Mouse (Mus musculus): Measurements from ENCODE around the gene Zfp652. TPM values are rescaled to one million over a fixed set of nuclear protein-coding genes. Genes with fewer than 3 reads are reported as not detected.

Gene Zfp652
- total and polyA plus RNA-seq, 3 experiments = 3.0 to 9.8 (median 6.2) TPM

- no peaks in the 10 kb centered on the region for H3K9me3 ChIP-seq (replicated peaks; ENCODE audit: low read length)
- H3K4me2 ChIP-seq (ENCODE audit: insufficient read depth, low read depth, poor library complexity, severe bottlenecking) = no peak overlapping the region
- TF ChIP-seq ZNF384 (IDR thresholded peaks at IDR 0.05; ENCODE audit: low read depth, low read length) (no peak), MXI1 (IDR thresholded peaks at IDR 0.05; ENCODE audit: low read depth, low read length) (no peak), PAX5 (IDR thresholded peaks at IDR 0.05; ENCODE audit: low read length) (no peak), CTCF (conservative IDR thresholded peaks at IDR 0.05 in 1 of 2, IDR thresholded peaks at IDR 0.05 in 1 of 2; ENCODE audit: low read depth in 2 of 2, low read length in 2 of 2) (no peak), MAX (IDR thresholded peaks at IDR 0.05; ENCODE audit: low read length) (no peak), MAFK (IDR thresholded peaks at IDR 0.05; ENCODE audit: insufficient replicate concordance, low read length) (no peak), JUND (conservative IDR thresholded peaks at IDR 0.05; ENCODE audit: low read depth, low read length) (no peak), MAZ (IDR thresholded peaks at IDR 0.05; ENCODE audit: low read depth, low read length) (no peak), HCFC1 (IDR thresholded peaks at IDR 0.05; ENCODE audit: low read depth, low read length) (no peak), BHLHE40 (IDR thresholded peaks at IDR 0.05; ENCODE audit: low read depth, low read length) (no peak), RAD21 (IDR thresholded peaks at IDR 0.05; ENCODE audit: low read depth, low read length) (no peak), CHD1 (IDR thresholded peaks at IDR 0.05; ENCODE audit: low read depth, low read length) (no peak), CHD2 (IDR thresholded peaks at IDR 0.05; ENCODE audit: low read length) (no peak)
- H3K36me3 ChIP-seq (replicated peaks in 1 of 2; ENCODE audit: control insufficient read depth in 1 of 2, insufficient read depth in 1 of 2, low read length in 1 of 2) = peaks cover 13 to 61% of the 10 kb centered on the region in 2 experiments
- no peaks in the 10 kb centered on the region for H3K27me3 ChIP-seq (replicated peaks)
- dilution Hi-C loops (cut with MboI; ENCODE audit: extremely low pct_ligation_motif_present, extremely low pct_unique_long_range_greater_than_20kb, low sequenced_read_pairs) (no loop called here), in situ Hi-C loops (cut with MboI; ENCODE audit: low pct_ligation_motif_present, low pct_unique_long_range_greater_than_20kb, low sequenced_read_pairs) (no loop called here)
- DNase-seq (ENCODE audit: extremely low read depth) = no peak
- H3K4me1 ChIP-seq (ENCODE audit: control insufficient read depth in 1 of 2, insufficient read depth in 2 of 2) = peaks cover 4 to 28% of the 10 kb centered on the region in 2 experiments
- H3K9ac ChIP-seq (ENCODE audit: insufficient read depth, low read depth) = no peak overlapping the region
- H3K4me3 ChIP-seq (replicated peaks in 1 of 3; ENCODE audit: low read depth in 2 of 3, low read length in 2 of 3, poor library complexity in 1 of 3) = no peak overlapping the region
- H3K27ac ChIP-seq (ENCODE audit: insufficient read depth, low read depth) = no peak overlapping the region
- no peaks in the 10 kb centered on the region for H3K79me2 ChIP-seq (replicated peaks; ENCODE audit: control insufficient read depth, extremely low read depth, insufficient read depth, poor library complexity, severe bottlenecking)
These were observed 52.3 kb downstream of the Zfp652 start for GRCm38 (mm10) chr11:95764806-95765205.

- H3K4me2 ChIP-seq (ENCODE audit: insufficient read depth, low read depth, poor library complexity, severe bottlenecking) = no peak overlapping the region
- H3K9ac ChIP-seq (ENCODE audit: insufficient read depth, low read depth) = no peak overlapping the region
- TF ChIP-seq BHLHE40 (IDR thresholded peaks at IDR 0.05; ENCODE audit: low read depth, low read length) = peak; percentile 71
- no peak for TF ChIP-seq USF1 (IDR thresholded peaks at IDR 0.05; ENCODE audit: low read depth, low read length)
- TF ChIP-seq ZKSCAN1 (IDR thresholded peaks at IDR 0.05; ENCODE audit: borderline replicate concordance, low read depth, low read length) = no peak
- TF ChIP-seq IRF4 (IDR thresholded peaks at IDR 0.05; ENCODE audit: low read depth, low read length) = 0 out of 2 replicates have a peak, but pooled peaks have one; percentile 13
- H3K27me3 ChIP-seq (replicated peaks) = no peaks in the 10 kb centered on the region
- DNase-seq (ENCODE audit: extremely low read depth) = peak; percentile 16
- in situ Hi-C loops (cut with MboI; ENCODE audit: low pct_ligation_motif_present, low pct_unique_long_range_greater_than_20kb, low sequenced_read_pairs) (no loop called here), dilution Hi-C loops (cut with MboI; ENCODE audit: extremely low pct_ligation_motif_present, extremely low pct_unique_long_range_greater_than_20kb, low sequenced_read_pairs) (no loop called here)
- H3K9me3 ChIP-seq (replicated peaks; ENCODE audit: low read length) = no peaks in the 10 kb centered on the region
- H3K36me3 ChIP-seq (replicated peaks in 1 of 2; ENCODE audit: control insufficient read depth in 1 of 2, insufficient read depth in 1 of 2, low read length in 1 of 2) = peaks cover 13 to 63% of the 10 kb centered on the region in 2 experiments
- no peaks in the 10 kb centered on the region for H3K79me2 ChIP-seq (replicated peaks; ENCODE audit: control insufficient read depth, extremely low read depth, insufficient read depth, poor library complexity, severe bottlenecking)
- H3K4me3 ChIP-seq (replicated peaks in 1 of 3; ENCODE audit: low read depth in 2 of 3, low read length in 2 of 3, poor library complexity in 1 of 3) = no peak overlapping the region
- H3K4me1 ChIP-seq (ENCODE audit: control insufficient read depth in 1 of 2, insufficient read depth in 2 of 2) = peaks cover 4 to 31% of the 10 kb centered on the region in 2 experiments
- H3K27ac ChIP-seq (ENCODE audit: insufficient read depth, low read depth) = no peak overlapping the region
These were observed 52.9 kb downstream of the Zfp652 start for GRCm38 (mm10) chr11:95765334-95765733.

All from CH12.LX (cell line).